Mouse (Mus musculus) E14TG2a.4 (cell line): ENCODE data around the gene Fpr2.

Source experiments
- CTCF ChIP-seq: conservative IDR thresholded peaks from 2 replicates; pipeline ENCODE4 v1.5.1; 2014; ENCODE audit warnings: low read length
- NANOG ChIP-seq: IDR thresholded peaks from 2 replicates; pipeline ENCODE4 v1.6.1; 2014; ENCODE audit warnings: borderline replicate concordance, low read length, mixed read lengths
- POU5F1 ChIP-seq: IDR thresholded peaks from 2 replicates; pipeline ENCODE4 v1.6.1; 2014; ENCODE audit warnings: low read length, borderline replicate concordance

GRCm38 (mm10) chr17:17917376-17917775 lies 29.8 kb downstream of the Fpr2 start:
- TF ChIP-seq CTCF (no peak), POU5F1 (no peak), NANOG (no peak)
